Mouse (Mus musculus) T-helper 2 cell (primary cell): ENCODE measurements around the gene Gm45062.

ENCODE experiments used
- in situ Hi-C: fragments of 300-600 bp; cut with MboI, MseI; formaldehyde crosslinking; loops from one replicate; pipeline ENCODE4 v1.15.1; 2025; ENCODE audit warnings: high pct_unique_total_duplicates

Gm45062 gene

GRCm38 (mm10) chr6:8259004-8259666 lies at the start of gene Gm45062, which contains the start of the genes Rpa3 and Umad1:
Gm45062 (plus strand) TSS chr6:8259450.
Rpa3 (minus strand) TSS chr6:8259173.
Umad1 (plus strand) TSS chr6:8259288.
- in situ Hi-C loops, result no loop called here

DNA sequence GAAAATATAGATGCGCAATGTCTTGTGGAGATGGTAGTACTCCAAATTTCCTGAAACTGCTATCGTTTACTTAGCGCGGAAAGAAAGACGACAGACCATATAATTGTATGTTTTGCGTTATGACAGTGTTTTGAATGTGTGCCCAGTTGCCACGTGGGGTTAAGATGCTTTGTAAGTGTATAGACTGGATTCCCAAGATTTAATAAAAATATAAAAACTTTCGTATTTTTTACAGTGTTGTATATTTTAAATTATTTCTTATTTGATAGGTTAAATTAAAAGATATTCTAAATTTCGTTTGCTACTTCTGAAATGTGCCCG lies 49.4 kb upstream of the Gm45062 start:
- in situ Hi-C loops, result loop anchor here (10.0 to 25.0 kb wide), 2 partner anchors 275 to 373 kb away; partner anchors contain the start of gene C1galt1

- in situ Hi-C loops, result loop anchor here (25.0 kb wide), 1 partner anchor 373 kb away; the partner anchor contains the start of gene C1galt1
Measured at GRCm38 (mm10) chr6:8210661-8211060, 48.6 kb upstream of the Gm45062 start.

GRCm38 (mm10) chr6:8227035-8227434 lies 32.2 kb upstream of the Gm45062 start:
- in situ Hi-C loops, result no loop called here

- in situ Hi-C loops, result no loop called here
Measured at GRCm38 (mm10) chr6:8228596-8228995, 30.7 kb upstream of the Gm45062 start.

DNA sequence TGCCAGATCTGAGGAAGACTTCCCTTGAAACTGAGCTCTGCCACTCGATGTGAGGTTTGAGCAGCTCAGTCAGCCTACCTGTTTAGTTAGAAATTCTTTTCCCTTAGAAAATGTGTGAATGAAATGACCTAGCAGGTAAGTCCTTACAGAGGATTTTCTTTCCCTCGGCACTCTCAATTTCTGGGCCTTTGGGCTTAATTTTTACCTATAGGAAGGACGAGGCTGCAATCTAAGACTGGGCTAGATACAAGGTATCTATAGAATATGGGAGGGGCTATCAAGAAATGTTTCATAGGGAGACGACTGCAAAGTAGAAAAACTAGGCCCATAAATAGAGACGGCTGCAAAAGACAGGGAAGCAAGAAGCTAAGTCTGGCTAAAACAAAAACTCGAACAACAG lies 934 bp upstream of the Gm45062 start:
- in situ Hi-C loops, result no loop called here

DNA sequence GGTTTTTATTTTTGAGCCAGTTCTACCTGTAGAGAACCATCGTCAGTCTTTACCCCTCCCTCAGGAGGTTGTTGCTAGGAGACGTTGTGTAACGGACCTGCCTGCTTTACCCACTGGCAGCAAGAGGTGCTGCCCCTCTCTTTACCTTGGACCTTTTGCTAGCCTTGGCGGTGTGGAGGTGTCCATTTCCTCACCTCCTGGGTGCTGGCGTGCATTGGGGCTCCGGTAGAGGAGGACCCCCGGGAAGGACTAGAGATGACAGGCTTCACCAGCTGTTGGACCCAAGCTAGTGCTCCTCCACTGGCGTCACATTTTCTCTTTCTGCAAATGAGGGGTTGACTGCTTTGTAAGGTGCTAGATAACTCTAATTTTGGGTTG lies 406 bp downstream of the Gm45062 start:
- in situ Hi-C loops, result loop anchor here (5.0 kb wide), 1 partner anchor 238 kb away; no protein-coding TSS in a partner anchor

DNA sequence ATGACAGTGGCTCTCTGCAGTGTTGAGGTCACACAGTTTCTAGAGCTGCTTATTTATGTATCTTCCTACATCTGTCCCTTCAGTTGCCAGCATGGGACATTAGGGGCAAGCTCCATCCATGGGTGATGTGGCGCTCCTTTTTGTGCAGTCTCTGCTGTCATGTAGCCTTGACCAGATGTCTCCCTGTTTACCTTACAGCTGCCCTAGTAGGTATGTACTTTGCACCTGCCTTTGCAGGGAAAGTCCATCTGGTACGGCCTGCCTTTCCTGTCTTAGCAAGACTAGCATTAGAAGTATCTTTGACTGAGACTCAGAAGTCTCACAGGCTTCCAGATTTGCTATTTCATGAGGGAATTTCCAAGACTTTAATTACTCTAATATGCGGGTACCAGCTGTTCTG lies 11.8 kb downstream of the Gm45062 start:
- in situ Hi-C loops, result no loop called here

GRCm38 (mm10) chr6:8274387-8275054 lies 15.3 kb downstream of the Gm45062 start:
- in situ Hi-C loops, result no loop called here

DNA sequence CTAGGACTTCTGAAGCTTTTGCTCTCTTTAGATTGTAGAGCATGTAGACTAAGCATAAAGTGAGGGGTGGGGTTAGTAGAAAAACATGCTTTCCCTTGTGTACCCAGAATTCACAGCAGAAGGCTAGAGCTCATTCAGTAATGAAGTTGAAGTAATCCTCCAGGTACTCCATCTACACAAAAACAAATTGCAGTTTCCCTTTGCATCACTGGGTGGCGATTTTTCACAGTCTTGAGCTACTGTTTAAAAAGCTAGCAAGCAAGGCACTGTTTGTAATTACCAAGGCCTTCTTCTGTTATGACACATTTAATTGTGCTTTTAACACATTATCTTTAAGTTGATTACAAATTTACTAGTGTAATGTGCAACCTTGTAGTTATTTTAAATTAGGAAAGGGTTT lies 15.8 kb downstream of the Gm45062 start:
- in situ Hi-C loops, result no loop called here

GRCm38 (mm10) chr6:8276431-8276830 lies 17.2 kb downstream of the Gm45062 start:
- in situ Hi-C loops, result no loop called here

DNA sequence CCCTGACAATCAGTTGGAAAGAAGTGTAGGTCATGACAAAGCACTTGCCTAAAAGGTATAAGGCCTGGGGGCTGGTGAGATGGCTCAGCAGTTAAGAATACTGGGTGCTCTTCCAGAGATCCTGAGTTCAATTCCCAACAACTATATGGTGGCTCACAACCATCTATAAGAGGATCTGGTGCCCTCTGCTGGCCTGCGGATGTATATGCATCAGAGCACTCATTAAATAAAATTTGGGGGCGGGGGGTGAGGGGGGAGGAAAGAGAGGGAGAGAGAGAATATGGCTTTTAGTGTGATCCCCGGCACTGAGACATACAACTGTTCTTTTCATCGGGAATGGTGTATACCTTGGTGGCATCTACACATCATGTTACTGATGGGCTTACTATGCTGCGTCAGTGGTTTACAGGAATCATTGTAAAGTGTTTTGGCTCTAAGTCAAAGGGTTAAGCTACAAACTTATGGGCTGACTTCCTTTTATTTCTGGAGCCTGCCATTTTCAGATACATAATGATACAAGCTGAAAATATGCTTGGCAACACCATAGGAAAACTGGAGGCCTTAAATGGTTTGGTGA lies 19.3 kb downstream of the Gm45062 start:
- in situ Hi-C loops, result no loop called here

DNA sequence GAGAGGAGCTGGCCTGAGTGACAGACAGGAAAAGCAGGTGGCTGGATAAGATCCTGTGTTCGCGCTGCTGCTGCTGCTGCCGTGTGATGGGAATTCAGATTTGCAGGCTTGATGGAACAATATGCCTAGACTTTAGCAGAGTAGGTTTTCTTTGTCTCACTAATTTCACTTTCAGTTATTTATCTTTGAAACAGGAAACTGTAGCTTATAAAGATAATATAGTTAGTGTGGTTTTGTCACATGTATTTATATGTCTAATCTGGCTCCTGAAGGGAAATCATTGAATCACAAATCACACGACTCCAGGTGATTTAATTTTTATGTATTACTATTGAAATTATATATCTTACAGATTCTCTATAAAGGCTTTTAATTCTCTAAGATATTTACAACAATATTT lies 24.0 kb downstream of the Gm45062 start:
- in situ Hi-C loops, result loop anchor here (5.0 kb wide), 1 partner anchor 439 kb away; no protein-coding TSS in a partner anchor

DNA sequence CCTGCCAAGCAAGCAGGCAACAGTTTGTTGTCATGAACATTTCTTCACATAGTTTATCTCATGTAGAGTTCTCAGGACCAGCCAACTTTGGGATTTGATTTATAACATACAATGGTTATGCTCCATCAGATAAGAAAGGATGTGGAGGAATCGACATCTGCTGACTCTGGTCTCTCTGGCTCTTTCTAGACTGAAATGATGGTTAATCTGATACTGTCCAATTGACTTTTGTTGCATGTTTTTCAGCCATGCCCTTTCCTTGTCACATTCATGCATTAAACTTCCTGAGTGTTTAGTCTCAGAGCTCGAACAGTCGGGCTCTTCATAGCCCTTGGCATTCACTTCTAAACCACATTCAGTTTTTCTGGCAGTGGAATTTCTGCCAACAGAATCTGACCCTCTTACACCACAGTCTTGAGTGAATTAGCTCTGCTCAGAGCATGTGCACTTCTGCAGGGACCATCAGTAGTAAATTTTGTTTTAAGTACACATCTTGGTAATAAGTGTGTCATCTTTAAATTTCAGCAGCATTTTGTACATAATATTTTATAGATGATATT lies 26.2 kb downstream of the Gm45062 start:
- in situ Hi-C loops, result no loop called here

DNA sequence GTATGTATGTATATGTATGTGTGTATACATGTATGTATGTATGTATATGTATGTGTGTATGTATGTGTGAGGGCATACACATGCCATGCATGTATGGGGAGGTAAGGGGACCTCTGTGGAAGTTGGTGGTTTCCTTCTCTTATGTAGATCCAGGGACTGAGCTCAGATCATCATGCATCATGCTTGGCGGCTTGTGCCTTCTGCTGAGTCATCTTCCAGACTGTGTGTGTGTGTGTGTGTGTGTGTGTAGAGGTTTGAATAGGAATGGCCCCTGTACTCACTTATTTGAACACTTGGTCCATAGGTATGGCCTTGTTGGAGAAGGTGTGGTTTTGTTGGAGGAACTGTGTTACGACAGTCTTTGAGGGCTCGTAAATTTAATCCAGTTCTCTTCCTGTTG lies 26.9 kb downstream of the Gm45062 start:
- in situ Hi-C loops, result no loop called here

- in situ Hi-C loops, result no loop called here
Measured at GRCm38 (mm10) chr6:8288755-8289580, 29.7 kb downstream of the Gm45062 start.

GRCm38 (mm10) chr6:8294048-8294784 lies 35.0 kb downstream of the Gm45062 start:
- in situ Hi-C loops, result no loop called here

DNA sequence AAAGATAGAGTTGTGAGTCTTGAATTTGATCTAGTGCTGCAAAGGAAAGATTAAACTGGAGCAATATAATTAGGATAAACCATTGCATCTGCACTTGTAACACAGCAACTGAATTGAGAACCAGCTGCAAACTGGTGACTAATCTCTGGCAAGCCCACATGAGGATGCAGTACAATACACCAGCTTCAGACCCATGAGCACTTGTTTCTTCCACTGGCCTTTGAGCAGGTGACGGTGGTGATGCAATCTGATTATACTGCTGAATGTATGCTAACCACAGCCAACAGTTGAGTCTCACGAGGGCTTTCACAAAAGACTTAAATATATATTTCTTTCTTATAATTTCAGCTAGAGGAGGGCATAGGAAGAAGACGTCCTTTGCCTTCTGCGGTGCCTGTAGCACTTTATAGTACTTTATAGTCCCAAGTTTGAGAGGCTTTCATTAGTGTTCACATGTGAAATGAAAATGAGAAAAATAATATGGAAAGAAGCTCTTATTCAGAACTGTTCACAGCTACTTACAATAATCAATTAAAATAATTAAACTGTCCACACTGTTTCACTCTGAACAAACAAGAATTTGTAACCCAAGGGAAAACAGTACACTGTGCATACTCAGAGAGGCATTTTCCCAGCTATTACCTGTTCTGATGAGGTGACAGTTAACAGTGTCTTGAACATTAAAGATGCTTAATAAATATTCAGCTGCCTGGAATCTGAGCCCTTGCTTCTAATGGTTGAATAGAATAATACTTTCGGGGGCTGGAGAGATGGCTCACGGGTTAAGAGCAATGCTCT lies 40.0 kb downstream of the Gm45062 start:
- in situ Hi-C loops, result no loop called here

DNA sequence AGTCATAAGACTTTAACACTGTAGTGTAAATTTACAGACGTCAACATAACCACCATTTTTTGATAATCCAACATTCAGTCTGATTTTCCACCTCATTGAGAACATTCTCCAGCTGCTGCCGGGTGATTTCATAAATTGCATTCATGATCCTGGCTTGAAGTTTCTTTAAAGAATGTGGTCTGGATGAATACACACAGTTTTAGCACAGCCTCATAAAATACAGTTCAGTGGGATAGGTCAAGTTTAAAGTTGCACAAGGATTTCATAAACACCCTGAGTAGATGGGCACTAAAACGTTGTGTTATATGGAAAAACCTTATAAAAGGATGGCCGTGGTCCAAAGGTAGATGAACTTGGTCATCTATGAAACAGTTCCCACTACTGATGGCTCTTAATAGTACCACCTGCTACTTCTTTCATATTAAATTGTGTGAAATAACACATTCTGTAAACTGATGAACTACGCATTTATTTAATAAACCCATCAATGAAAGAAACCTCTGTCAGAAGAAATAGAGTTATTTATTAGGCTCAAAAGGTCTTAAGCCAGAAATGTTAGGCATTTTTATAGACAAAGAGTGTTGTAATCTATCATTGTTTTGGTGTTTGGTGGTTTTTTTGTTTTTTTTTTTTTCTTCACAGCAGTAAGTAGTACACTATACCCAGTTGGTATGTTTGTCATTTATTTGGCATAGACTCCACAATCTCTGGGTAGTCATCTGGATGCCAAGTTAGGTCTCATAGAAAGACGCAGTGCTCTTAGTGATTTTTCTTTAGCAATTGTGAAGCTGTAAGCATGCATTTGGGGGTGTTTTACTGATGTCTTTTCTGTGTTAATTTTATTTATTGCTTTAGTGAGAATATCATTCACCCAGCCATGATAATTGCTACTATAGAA lies 48.9 kb downstream of the Gm45062 start:
- in situ Hi-C loops, result no loop called here
